Mouse (Mus musculus) midbrain, embryonic 11.5 days (tissue): ENCODE results near the gene Map7d1. TPM values are rescaled to one million over a fixed set of nuclear protein-coding genes. Genes with fewer than 3 reads are reported as not detected.

Experiments used
- ATAC-seq: fragments of 200-750 bp; cut with Nextera tagmentation; 2 replicates; pipeline ENCODE4 v1.8.0; 2017; ENCODE audit warnings: moderate TSS enrichment, moderate library complexity; ENCODE audit not compliant: low FRiP score
- DNase-seq: peaks from one replicate; pipeline ENCODE4 v3.0.0; 2015; ENCODE audit warnings: low spot score; ENCODE audit errors: missing footprints
- H3K27ac ChIP-seq: fragments of 300-500 bp; sonication (generic); 2 replicates; pipeline ENCODE4 v1.5.1; 2014; ENCODE audit warnings: low read depth, low read length
- H3K27me3 ChIP-seq: fragments of 300-500 bp; sonication (generic); 2 replicates; pipeline ENCODE4 v1.6.1; 2014; ENCODE audit warnings: mild to moderate bottlenecking, low read length, moderate library complexity, mixed read lengths; ENCODE audit not compliant: control insufficient read depth, insufficient read depth
- H3K36me3 ChIP-seq: fragments of 300-500 bp; sonication (generic); 2 replicates; pipeline ENCODE4 v1.6.1; 2014; ENCODE audit warnings: mild to moderate bottlenecking, low read length, moderate library complexity, mixed read lengths; ENCODE audit not compliant: control insufficient read depth, insufficient read depth
- H3K4me1 ChIP-seq: fragments of 300-500 bp; sonication (generic); 2 replicates; pipeline ENCODE4 v1.6.1; 2014; ENCODE audit warnings: low read length; ENCODE audit not compliant: control insufficient read depth, insufficient read depth
- H3K4me2 ChIP-seq: fragments of 300-500 bp; sonication (generic); 2 replicates; pipeline ENCODE4 v1.6.1; 2014; ENCODE audit warnings: mild to moderate bottlenecking, moderate library complexity
- H3K4me3 ChIP-seq: fragments of 300-500 bp; sonication (generic); 2 replicates; pipeline ENCODE4 v1.5.1; 2014; ENCODE audit warnings: low read depth, low read length
- H3K9ac ChIP-seq: fragments of 300-500 bp; sonication (generic); 2 replicates; pipeline ENCODE4 v1.6.1; 2014; ENCODE audit warnings: low read length
- H3K9me3 ChIP-seq: fragments of 300-500 bp; sonication (generic); 2 replicates; pipeline ENCODE4 v1.6.1; 2016; ENCODE audit warnings: low read length; ENCODE audit not compliant: control insufficient read depth
- WGBS: fragments of 180-500 bp; shearing (Covaris S2); extraction: QIAGEN DNeasy Blood & Tissue Kit; methylation state at CpG from one replicate; pipeline ENCODE4 v1.1.7; 2014; 5-methylcytosine and 5-hydroxymethylcytosine counted together
- polyA plus RNA-seq: library from polyadenylated mRNA; unstranded; fragments of >200 nt; fragmentation: Nextera tagmentation; extraction: Ambion mirVana; gene quantifications from 2 replicates; pipeline ENCODE4 v1.2.1, GENCODE M21; 2014

Map7d1 gene
- polyA plus RNA-seq, 1 experiment from 2014 or later: 68.7 TPM

DNA sequence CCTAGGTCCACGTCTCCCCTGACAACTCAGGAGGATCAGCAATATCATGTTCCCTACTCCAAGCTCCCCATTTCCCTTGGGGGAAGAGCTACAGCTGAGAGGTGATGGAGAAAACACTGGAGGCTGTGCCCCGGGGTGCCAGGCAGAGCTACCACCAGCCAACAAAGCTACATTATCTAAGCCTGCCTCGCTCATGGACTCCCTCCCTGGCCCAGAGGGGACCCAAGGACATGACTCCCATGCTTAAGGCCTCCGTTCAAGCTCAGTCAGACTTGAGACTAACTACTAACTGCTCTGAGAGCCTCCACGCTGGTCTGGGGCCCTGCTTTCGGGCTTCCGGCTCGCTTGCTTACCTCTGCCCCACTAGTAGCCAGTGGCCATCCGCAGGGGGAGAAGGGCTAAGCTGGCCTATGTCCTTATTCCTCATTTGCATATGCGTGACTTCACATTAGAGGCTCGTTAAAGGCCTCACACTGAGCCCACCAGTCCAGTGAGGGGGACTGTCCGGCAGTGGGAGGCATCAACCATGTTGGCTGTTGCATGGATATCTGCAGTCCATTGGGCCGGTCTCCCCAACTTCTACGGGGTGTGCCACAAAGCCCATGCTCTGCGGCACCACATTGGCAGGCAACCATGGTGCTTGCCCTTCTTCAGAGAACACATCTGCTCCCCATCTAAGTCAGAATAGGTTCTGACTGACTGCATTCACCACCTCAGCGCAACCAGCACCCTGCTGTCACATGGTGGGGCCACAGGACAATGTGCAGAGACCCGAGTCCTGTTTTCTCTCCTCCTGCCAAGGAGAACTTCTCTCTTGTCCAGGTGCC, 3.5 kb downstream of the Map7d1 start:
- no peak overlapping the region for H3K27ac ChIP-seq
- 74% methylated on average over 17 of the region's 17 CpGs for WGBS
- H3K9ac ChIP-seq: no peak overlapping the region; the same call in 1 of the 2 replicates

DNA sequence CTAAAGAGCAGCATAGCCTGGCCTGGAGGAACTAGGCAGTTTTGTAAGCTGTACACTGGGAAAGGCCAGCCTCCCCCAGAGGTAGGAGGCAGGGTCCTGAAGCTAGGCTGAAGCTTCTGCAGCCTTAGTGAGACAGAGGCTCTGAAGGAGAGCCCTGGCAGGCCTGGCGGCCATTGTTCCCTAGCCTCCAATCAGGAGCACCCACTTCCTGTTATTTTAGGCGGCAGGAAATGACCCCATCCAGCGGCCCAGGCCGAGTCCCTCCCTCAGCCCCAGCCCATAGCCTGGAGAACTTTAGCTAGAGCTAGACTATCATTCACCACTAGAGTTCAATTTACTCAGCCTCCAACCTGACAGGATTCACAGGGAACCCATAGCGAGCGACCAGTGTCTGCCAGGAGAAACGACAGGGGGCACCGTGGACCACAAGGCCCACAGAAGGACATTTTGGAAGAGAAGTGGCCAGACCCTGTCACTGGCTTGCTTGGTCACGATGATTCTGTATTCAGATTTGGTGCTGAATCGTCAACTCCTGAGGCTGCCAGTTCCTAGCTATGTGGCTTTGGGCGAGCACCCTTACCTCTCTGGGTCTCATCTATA, 4.4 kb downstream of the Map7d1 start:
- no peaks in the 10 kb centered on the region for H3K9me3 ChIP-seq
- WGBS: 65% methylated on average over 11 of the region's 11 CpGs
- no peak overlapping the region for H3K4me3 ChIP-seq
- no peak overlapping the region for H3K27ac ChIP-seq
- no peak for ATAC-seq
- H3K9ac ChIP-seq: no peak overlapping the region; the same call in 1 of the 2 replicates
- H3K4me1 ChIP-seq: peaks cover 59% of the 10 kb centered on the region
- peak; percentile 76 for DNase-seq
- H3K36me3 ChIP-seq: no peaks in the 10 kb centered on the region
- H3K27me3 ChIP-seq: no peaks in the 10 kb centered on the region
- no peak overlapping the region for H3K4me2 ChIP-seq

More for the DNA sequence above, 3.5 kb downstream of the Map7d1 start:
- H3K36me3 ChIP-seq: no peaks in the 10 kb centered on the region
- H3K4me3 ChIP-seq: no peak overlapping the region
- ATAC-seq (no peak), DNase-seq (peak; percentile 79)
- H3K4me1 ChIP-seq: peaks cover 67% of the 10 kb centered on the region
- no peaks in the 10 kb centered on the region for H3K9me3 ChIP-seq
- no peaks in the 10 kb centered on the region for H3K27me3 ChIP-seq
- H3K4me2 ChIP-seq: no peak overlapping the region

DNA sequence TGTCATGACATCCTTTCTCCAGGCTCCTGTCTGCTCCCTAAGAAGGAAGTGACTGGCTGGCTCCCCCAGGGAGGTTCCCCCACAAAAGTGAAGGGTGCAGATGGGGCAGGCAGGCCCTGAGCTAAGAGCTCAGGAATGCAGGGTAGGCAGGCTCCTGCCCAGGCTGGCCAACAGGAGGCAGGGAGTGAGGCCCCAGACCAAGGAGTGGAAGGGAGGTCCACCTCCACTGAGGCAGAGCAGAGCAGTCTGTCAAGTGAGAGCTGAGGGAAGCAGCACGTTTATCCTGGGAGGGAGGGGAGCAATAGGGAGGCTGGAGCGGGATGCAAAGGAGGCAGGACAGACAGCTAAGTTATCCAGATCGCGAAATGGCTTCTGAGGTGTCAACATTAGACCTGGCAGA, 5.5 kb downstream of the Map7d1 start:
- no peaks in the 10 kb centered on the region for H3K9me3 ChIP-seq
- H3K27ac ChIP-seq: no peak overlapping the region
- WGBS: 47% methylated on average over 4 of the region's 4 CpGs
- H3K4me2 ChIP-seq: no peak overlapping the region
- H3K36me3 ChIP-seq: no peaks in the 10 kb centered on the region
- H3K4me1 ChIP-seq: peaks cover 59% of the 10 kb centered on the region
- DNase-seq: peak; percentile 64
- ATAC-seq: no peak
- no peaks in the 10 kb centered on the region for H3K27me3 ChIP-seq
- no peak overlapping the region for H3K9ac ChIP-seq
- no peak overlapping the region for H3K4me3 ChIP-seq

DNA sequence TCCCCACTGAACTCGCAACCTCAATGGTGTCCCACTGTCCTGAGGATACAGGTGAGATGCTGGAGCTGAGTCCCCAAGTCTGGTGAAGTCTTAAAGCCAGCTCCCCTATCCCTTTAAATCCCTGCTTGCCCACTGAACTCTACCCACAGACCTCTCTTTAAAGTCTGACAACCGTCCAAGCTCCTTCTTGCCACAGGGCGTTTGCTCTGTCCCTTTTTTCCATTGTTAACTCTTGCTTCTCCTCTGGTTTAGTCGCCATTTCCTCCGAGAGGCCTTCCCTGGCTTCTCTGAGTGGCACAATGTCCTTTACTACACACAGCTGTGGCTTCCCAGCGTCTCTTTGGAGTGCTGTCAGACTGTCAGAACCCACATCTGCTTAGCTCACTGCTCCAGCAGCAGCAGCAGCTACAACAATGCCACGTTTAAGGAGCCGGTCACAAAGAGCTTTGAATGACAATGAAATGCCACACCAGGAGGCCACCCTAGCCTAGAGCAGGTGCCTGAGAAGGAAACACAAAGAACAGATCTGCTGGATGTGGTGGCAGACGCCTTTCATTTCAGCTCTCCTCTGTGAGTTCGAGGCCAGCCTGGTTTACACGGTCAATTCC, 7.8 kb downstream of the Map7d1 start:
- Histone ChIP-seq H3K36me3 (no peaks in the 10 kb centered on the region), H3K27me3 (no peaks in the 10 kb centered on the region), H3K27ac (peak overlapping the region; percentile 77), H3K9me3 (no peaks in the 10 kb centered on the region), H3K4me1 (peaks cover 46% of the 10 kb centered on the region), H3K9ac (peak overlapping the region; percentile 24; the same call in 1 of the 2 replicates), H3K4me3 (no peak overlapping the region), H3K4me2 (no peak overlapping the region; the same call in 1 of the 2 replicates)
- peak; percentile 66 for ATAC-seq
- peak; percentile 93 for DNase-seq
- 12% methylated on average over 11 of the region's 11 CpGs for WGBS

DNA sequence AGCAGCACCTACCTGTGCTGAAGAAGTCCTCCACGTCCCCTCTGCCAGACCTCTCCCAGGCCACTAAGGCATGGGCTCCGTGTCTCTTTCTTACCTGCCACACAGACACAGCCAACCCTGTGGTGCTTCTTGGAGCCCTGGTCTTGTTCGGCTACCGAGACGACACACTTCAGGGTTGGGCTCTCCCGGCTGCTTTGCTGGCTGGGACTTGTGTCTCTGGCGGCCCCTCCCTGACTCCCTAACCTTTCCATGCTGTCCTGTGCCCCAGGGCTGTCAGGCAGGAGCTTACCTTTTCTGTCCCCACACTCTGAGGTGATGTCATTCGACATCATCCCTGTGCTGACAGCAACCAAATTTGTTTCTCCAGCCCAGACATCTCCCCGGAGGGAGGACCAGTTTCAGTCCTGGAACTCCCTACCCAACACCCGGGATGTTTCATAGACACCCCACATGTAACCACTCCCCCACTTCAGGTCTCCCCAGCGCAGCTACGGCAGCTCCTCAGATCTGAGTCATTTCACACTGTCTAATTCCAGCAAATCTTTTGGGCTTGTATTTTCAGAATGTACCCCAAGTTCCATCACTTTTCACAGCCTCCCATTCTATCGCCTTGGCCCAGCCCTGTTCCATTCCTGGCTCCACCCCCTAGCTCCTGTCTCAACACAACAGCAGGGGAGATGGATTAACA, 9.8 kb downstream of the Map7d1 start:
- Histone ChIP-seq H3K27me3 (no peaks in the 10 kb centered on the region), H3K36me3 (0 out of 2 replicates have a peak, but pooled peaks cover 2% of the 10 kb centered on the region), H3K9me3 (no peaks in the 10 kb centered on the region), H3K4me1 (peaks cover 29% of the 10 kb centered on the region), H3K9ac (no peak overlapping the region), H3K4me2 (no peak overlapping the region), H3K27ac (no peak overlapping the region), H3K4me3 (no peak overlapping the region)
- no peak for ATAC-seq
- DNase-seq: no peak
- 80% methylated on average over 13 of the region's 13 CpGs for WGBS

DNA sequence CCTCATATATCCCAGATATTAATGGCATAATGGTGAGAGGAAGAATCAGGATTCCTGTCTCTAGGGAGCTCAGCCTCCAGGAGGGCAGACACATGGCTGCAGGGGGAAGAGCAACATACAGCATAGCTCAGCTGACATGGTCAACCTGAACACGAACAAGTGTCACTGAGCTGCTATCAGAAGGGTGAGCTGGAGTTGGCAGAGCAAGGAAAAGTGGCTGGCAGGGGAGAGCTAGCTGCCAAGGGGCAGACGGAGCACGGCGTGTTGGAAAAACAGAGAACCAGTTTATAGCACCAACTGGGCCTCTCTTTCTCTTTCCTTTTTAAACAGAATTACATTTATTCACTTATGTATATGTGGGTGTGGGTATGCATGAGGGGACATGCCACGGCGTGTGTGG, 13.6 kb downstream of the Map7d1 start:
- no peak for ATAC-seq
- peaks cover 19% of the 10 kb centered on the region for H3K36me3 ChIP-seq
- no peaks in the 10 kb centered on the region for H3K27me3 ChIP-seq
- 92% methylated on average over 6 of the region's 6 CpGs for WGBS
- no peak overlapping the region for H3K27ac ChIP-seq
- H3K4me2 ChIP-seq: no peak overlapping the region
- no peak overlapping the region for H3K9ac ChIP-seq
- H3K9me3 ChIP-seq: no peaks in the 10 kb centered on the region
- peak; percentile 21 for DNase-seq
- peaks cover 2% of the 10 kb centered on the region for H3K4me1 ChIP-seq
- H3K4me3 ChIP-seq: no peak overlapping the region

DNA sequence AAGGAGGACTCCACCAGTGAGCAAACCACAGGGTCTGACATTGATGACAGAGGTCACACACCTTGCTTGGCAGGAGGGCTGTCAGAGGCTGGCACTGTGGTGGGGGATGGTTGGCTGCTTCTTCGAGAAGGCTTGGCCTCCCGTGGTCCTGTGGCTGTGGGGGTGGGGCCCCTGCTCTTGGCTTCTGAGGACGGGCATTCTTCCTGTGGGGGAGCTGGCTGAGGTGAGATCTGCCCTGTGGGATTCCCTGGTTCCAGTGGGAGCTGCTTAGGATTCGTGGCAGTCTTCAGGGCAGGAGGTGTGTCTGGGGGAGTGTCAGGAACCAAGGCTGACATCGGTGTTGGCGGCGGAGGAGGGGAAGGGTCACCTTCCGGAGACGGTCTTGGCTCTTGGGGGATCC, 14.2 kb downstream of the Map7d1 start:
- Histone ChIP-seq H3K27ac (no peak overlapping the region), H3K9ac (no peak overlapping the region), H3K27me3 (no peaks in the 10 kb centered on the region), H3K4me2 (no peak overlapping the region), H3K4me1 (0 out of 2 replicates have a peak, but pooled peaks cover 2% of the 10 kb centered on the region), H3K36me3 (peaks cover 22% of the 10 kb centered on the region), H3K4me3 (no peak overlapping the region), H3K9me3 (no peaks in the 10 kb centered on the region)
- peak; percentile 79 for DNase-seq
- ATAC-seq: no peak
- WGBS: 52% methylated on average over 9 of the region's 9 CpGs

DNA sequence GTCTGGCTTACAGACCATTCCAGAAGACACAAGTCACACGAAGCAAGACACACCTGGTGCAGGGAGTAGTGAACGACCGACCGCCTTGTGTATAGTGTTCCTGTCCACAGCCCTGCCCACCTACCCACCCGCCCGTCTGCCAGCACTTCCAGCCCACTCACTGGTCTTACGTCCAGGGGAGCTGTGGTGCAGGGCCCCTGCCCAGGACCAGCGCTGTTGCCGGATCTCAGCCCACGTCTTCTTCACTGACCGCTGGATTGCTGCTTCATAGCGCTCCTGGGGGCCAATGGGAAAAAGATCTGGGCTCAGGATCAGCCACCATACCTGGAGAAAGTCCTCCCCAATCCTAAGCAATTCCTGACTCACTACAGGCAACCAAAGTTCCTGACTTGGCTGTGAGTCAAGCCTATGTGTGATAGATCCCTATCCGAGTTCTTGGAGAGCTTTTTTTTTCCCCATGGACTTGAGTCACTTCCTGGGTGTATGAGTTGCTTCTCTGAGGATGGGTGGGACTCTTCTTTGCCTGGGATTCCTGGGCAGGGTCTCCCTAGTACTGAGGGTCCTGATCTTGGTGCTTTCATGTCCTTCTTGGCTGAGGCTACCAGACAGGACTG, 16.2 kb downstream of the Map7d1 start:
- Histone ChIP-seq H3K9me3 (no peaks in the 10 kb centered on the region), H3K4me2 (no peak overlapping the region), H3K4me1 (0 out of 2 replicates have a peak, but pooled peaks cover 2% of the 10 kb centered on the region), H3K36me3 (peaks cover 36% of the 10 kb centered on the region), H3K9ac (no peak overlapping the region), H3K27ac (no peak overlapping the region), H3K4me3 (no peak overlapping the region), H3K27me3 (no peaks in the 10 kb centered on the region)
- DNase-seq: peak; percentile 31
- WGBS: 94% methylated on average over 13 of the region's 13 CpGs
- no peak for ATAC-seq
